Mouse (Mus musculus): Measurements from ENCODE around the gene Stk10. TPM values are rescaled to one million over a fixed set of nuclear protein-coding genes. Genes with fewer than 3 reads are reported as not detected.
A peak's percentile ranks its signal among the peaks of the same experiment; 100 is the strongest.

The Stk10 gene
- 2.0 and 2.3 TPM in 2 replicates for polyA plus RNA-seq (2015; fragmentation: Nextera tagmentation; extraction: Ambion mirVana)

GRCm38 (mm10) chr11:32532765-32533481 is at the start of gene Stk10:
Stk10 (plus strand) TSS chr11:32533305.
- peak; percentile 96 for ATAC-seq (replicated peaks)
- WGBS: under 1% methylated on average over 80 of the region's 82 CpGs
- peak within 1 kb of the TSS; percentile 97 for H3K4me2 ChIP-seq
- H3K9ac ChIP-seq: peak within 1 kb of the TSS; percentile 47
- peaks cover 18% of the 10 kb centered on the region; the same call in 1 of the 2 replicates for H3K27me3 ChIP-seq (replicated peaks)
- peak within 1 kb of the TSS; percentile 66 for H3K4me3 ChIP-seq
- no peak within 1 kb of the TSS for H3K27ac ChIP-seq
- H3K9me3 ChIP-seq: no peaks in the 10 kb centered on the region
- peaks cover 17% of the 10 kb centered on the region for H3K4me1 ChIP-seq
- no peaks in the 10 kb centered on the region for H3K36me3 ChIP-seq (replicated peaks)

DNA sequence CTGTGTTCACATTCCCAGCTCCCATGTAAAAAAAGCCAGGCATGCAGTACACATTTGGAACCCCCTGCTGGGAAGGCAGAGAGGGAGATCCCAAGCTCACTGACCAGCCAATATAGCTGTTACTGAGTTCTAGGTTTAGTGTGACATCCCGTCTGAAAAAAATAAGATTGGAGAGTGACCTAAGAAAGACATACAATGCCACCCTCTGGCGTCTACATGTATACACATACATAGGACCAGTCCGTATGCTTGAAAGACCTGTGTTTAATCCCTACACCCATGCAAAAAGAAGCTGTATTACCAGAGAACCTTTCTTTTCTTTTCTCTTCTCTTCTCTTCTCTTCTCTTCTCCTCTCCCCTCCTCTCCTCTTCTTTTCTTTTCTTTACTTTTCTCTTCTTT is 47.8 kb upstream of the Stk10 start:
- Histone ChIP-seq H3K4me2 (no peak overlapping the region), H3K9me3 (no peaks in the 10 kb centered on the region), H3K4me1 (no peaks in the 10 kb centered on the region), H3K9ac (no peak overlapping the region), H3K27ac (no peak overlapping the region), H3K4me3 (no peak overlapping the region), H3K36me3 (replicated peaks) (no peaks in the 10 kb centered on the region), H3K27me3 (replicated peaks) (no peaks in the 10 kb centered on the region)
- no peak for ATAC-seq (replicated peaks)
- WGBS: 68% methylated on average over 3 of the region's 3 CpGs

- H3K4me1 ChIP-seq: no peaks in the 10 kb centered on the region
- H3K9ac ChIP-seq: no peak overlapping the region
- H3K4me2 ChIP-seq: no peak overlapping the region
- no peaks in the 10 kb centered on the region for H3K9me3 ChIP-seq
- no peaks in the 10 kb centered on the region for H3K27me3 ChIP-seq (replicated peaks)
- ATAC-seq (replicated peaks): no peak
- H3K36me3 ChIP-seq (replicated peaks): no peaks in the 10 kb centered on the region
- H3K27ac ChIP-seq: no peak overlapping the region
- no peak overlapping the region for H3K4me3 ChIP-seq
- 78% methylated on average over 3 of the region's 3 CpGs for WGBS
These were observed 46.5 kb upstream of the Stk10 start for GRCm38 (mm10) chr11:32486621-32487020.

GRCm38 (mm10) chr11:32487501-32487900 is 45.6 kb upstream of the Stk10 start:
- 95% methylated on average over 3 of the region's 3 CpGs for WGBS
- Histone ChIP-seq H3K27ac (no peak overlapping the region), H3K27me3 (replicated peaks) (no peaks in the 10 kb centered on the region), H3K4me3 (no peak overlapping the region), H3K9me3 (no peaks in the 10 kb centered on the region), H3K36me3 (replicated peaks) (no peaks in the 10 kb centered on the region), H3K9ac (no peak overlapping the region), H3K4me1 (no peaks in the 10 kb centered on the region), H3K4me2 (no peak overlapping the region)
- ATAC-seq (replicated peaks): no peak

DNA sequence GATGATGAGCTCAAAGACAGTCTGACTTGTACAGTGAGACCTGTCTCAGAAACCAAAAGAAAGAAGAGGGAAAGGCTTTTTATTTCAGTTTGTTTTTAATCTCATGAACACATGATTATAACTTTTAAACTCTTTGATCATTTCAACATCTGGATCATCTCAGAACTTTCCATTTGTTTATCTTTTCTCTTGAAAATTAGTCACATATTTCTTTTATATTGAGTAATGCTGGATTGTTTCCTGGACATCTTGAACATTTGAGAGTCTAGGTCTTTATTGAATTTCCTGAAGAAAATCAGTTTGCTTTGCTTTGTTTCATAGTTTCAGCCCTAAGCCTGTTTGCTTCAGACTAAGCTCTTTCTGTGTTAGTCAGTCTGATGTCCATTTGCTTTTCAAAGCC is 44.8 kb upstream of the Stk10 start:
- Histone ChIP-seq H3K9ac (no peak overlapping the region), H3K4me1 (no peaks in the 10 kb centered on the region), H3K4me2 (no peak overlapping the region), H3K27ac (no peak overlapping the region), H3K36me3 (replicated peaks) (no peaks in the 10 kb centered on the region), H3K27me3 (replicated peaks) (no peaks in the 10 kb centered on the region), H3K9me3 (no peaks in the 10 kb centered on the region), H3K4me3 (no peak overlapping the region)
- no peak for ATAC-seq (replicated peaks)

- no peaks in the 10 kb centered on the region for H3K36me3 ChIP-seq (replicated peaks)
- H3K27ac ChIP-seq: no peak overlapping the region
- WGBS: 90% methylated on average over 5 of the region's 5 CpGs
- H3K9ac ChIP-seq: no peak overlapping the region
- H3K9me3 ChIP-seq: no peaks in the 10 kb centered on the region
- H3K4me1 ChIP-seq: no peaks in the 10 kb centered on the region
- no peak overlapping the region for H3K4me3 ChIP-seq
- ATAC-seq (replicated peaks): no peak
- no peak overlapping the region for H3K4me2 ChIP-seq
- no peaks in the 10 kb centered on the region for H3K27me3 ChIP-seq (replicated peaks)
These were observed 44.1 kb upstream of the Stk10 start for GRCm38 (mm10) chr11:32488808-32489670.

GRCm38 (mm10) chr11:32491079-32491478 is 42.0 kb upstream of the Stk10 start:
- H3K27ac ChIP-seq: no peak overlapping the region
- 99% methylated on average over 2 of the region's 2 CpGs for WGBS
- no peaks in the 10 kb centered on the region for H3K36me3 ChIP-seq (replicated peaks)
- H3K9me3 ChIP-seq: no peaks in the 10 kb centered on the region
- no peak overlapping the region for H3K4me2 ChIP-seq
- H3K4me1 ChIP-seq: no peaks in the 10 kb centered on the region
- H3K4me3 ChIP-seq: no peak overlapping the region
- no peak for ATAC-seq (replicated peaks)
- H3K9ac ChIP-seq: no peak overlapping the region
- no peaks in the 10 kb centered on the region for H3K27me3 ChIP-seq (replicated peaks)

- no peak overlapping the region for H3K4me3 ChIP-seq
- no peak for ATAC-seq (replicated peaks)
- H3K4me2 ChIP-seq: no peak overlapping the region
- no peak overlapping the region for H3K9ac ChIP-seq
- no peaks in the 10 kb centered on the region for H3K9me3 ChIP-seq
- no peaks in the 10 kb centered on the region for H3K4me1 ChIP-seq
- H3K36me3 ChIP-seq (replicated peaks): no peaks in the 10 kb centered on the region
- no peak overlapping the region for H3K27ac ChIP-seq
- H3K27me3 ChIP-seq (replicated peaks): no peaks in the 10 kb centered on the region
These were observed 39.8 kb upstream of the Stk10 start for GRCm38 (mm10) chr11:32493312-32493711.

- no peak overlapping the region for H3K4me3 ChIP-seq
- WGBS: 78% methylated on average over 2 of the region's 2 CpGs
- ATAC-seq (replicated peaks): no peak
- no peaks in the 10 kb centered on the region for H3K9me3 ChIP-seq
- no peak overlapping the region for H3K4me2 ChIP-seq
- H3K9ac ChIP-seq: no peak overlapping the region
- no peaks in the 10 kb centered on the region for H3K27me3 ChIP-seq (replicated peaks)
- peaks cover 9% of the 10 kb centered on the region; the same call in 1 of the 2 replicates for H3K4me1 ChIP-seq
- 0 out of 2 replicates have a peak, but pooled peaks cover 2% of the 10 kb centered on the region for H3K36me3 ChIP-seq (replicated peaks)
- H3K27ac ChIP-seq: no peak overlapping the region
These were observed 37.8 kb upstream of the Stk10 start for GRCm38 (mm10) chr11:32495283-32495682.

GRCm38 (mm10) chr11:32498757-32499535 is 34.2 kb upstream of the Stk10 start:
- peaks cover 9% of the 10 kb centered on the region; the same call in 1 of the 2 replicates for H3K4me1 ChIP-seq
- H3K4me2 ChIP-seq: no peak overlapping the region
- H3K4me3 ChIP-seq: no peak overlapping the region
- H3K9me3 ChIP-seq: no peaks in the 10 kb centered on the region
- H3K9ac ChIP-seq: no peak overlapping the region
- no peak overlapping the region for H3K27ac ChIP-seq
- peaks cover 2% of the 10 kb centered on the region; the same call in 1 of the 2 replicates for H3K36me3 ChIP-seq (replicated peaks)
- H3K27me3 ChIP-seq (replicated peaks): no peaks in the 10 kb centered on the region
- no peak for ATAC-seq (replicated peaks)
- 78% methylated on average over 7 of the region's 7 CpGs for WGBS

GRCm38 (mm10) chr11:32499931-32500330 is 33.2 kb upstream of the Stk10 start:
- Histone ChIP-seq H3K36me3 (replicated peaks) (peaks cover 2% of the 10 kb centered on the region; the same call in 1 of the 2 replicates), H3K27me3 (replicated peaks) (no peaks in the 10 kb centered on the region), H3K4me1 (peaks cover 9% of the 10 kb centered on the region; the same call in 1 of the 2 replicates), H3K4me2 (no peak overlapping the region), H3K9ac (no peak overlapping the region), H3K4me3 (no peak overlapping the region), H3K9me3 (no peaks in the 10 kb centered on the region), H3K27ac (no peak overlapping the region)
- ATAC-seq (replicated peaks): no peak
- 91% methylated on average over 4 of the region's 4 CpGs for WGBS

DNA sequence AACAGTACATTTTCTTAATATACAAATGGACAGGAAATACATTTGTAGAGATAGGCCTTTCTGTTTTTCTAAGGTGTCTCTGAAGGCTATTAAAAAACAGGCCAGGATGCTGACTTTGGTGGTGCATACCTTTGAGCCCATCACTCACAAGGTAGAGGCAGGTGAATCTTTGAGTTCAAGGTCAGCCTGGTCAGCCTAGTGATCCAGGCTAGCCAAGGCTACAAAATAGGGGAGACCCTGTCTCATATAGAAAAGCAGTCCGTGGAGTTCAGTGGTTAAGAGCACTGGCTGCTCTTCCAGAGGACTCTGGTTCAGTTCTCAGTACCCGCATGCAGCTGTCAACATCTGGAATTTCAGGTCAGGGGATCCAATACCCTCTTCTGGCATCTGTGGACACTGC is 29.4 kb upstream of the Stk10 start:
- ATAC-seq (replicated peaks): no peak
- H3K4me3 ChIP-seq: no peak overlapping the region
- peaks cover 2% of the 10 kb centered on the region; the same call in 1 of the 2 replicates for H3K36me3 ChIP-seq (replicated peaks)
- peaks cover 6% of the 10 kb centered on the region; the same call in 1 of the 2 replicates for H3K4me1 ChIP-seq
- no peak overlapping the region for H3K27ac ChIP-seq
- H3K9ac ChIP-seq: no peak overlapping the region
- no peaks in the 10 kb centered on the region for H3K9me3 ChIP-seq
- no peaks in the 10 kb centered on the region for H3K27me3 ChIP-seq (replicated peaks)
- no peak overlapping the region for H3K4me2 ChIP-seq
- 93% methylated on average over 2 of the region's 2 CpGs for WGBS

Data from midbrain, embryonic 15.5 days (tissue).